8 mouse cellular contexts compared by ENCODE assay signal in genomic region chrX:43429982-43430531, GRCm38 (mm10). TPM values are rescaled to one million over a fixed set of nuclear protein-coding genes. Genes with fewer than 3 reads are reported as not detected.
DNase-seq lines count a peak whose midpoint lies in the region; ATAC-seq and TF ChIP-seq lines count a peak whose summit lies in the region.

No protein-coding gene starts in this region.

- H3K27me3 ChIP-seq in ES-Bruce4 (ENCODE audit: control insufficient read depth, insufficient read depth, low read length, poor library complexity, severe bottlenecking) = no peaks in the 10 kb centered on the region
- peaks cover 2% of the 10 kb centered on the region; the same call in 1 of the 2 replicates for H3K27me3 ChIP-seq in forebrain, embryonic 11.5 days (ENCODE audit: control insufficient read depth, insufficient read depth, low read length)
- no peaks in the 10 kb centered on the region for H3K27me3 ChIP-seq in midbrain, embryonic 16.5 days (ENCODE audit: control insufficient read depth, insufficient read depth, low read depth, low read length)

- no peak for TF ChIP-seq EP300 in ES-Bruce4 (IDR thresholded peaks at IDR 0.05; ENCODE audit: insufficient read depth, low read depth, low read length)

- WGBS in forebrain, embryonic 11.5 days = 15% methylated on average over 25 of the region's 25 CpGs
- 24% methylated on average over 24 of the region's 25 CpGs for WGBS in midbrain, embryonic 16.5 days

- H3K4me2 ChIP-seq in forebrain, embryonic 11.5 days (ENCODE audit: low read depth, low read length, severe bottlenecking) = peak overlapping the region; percentile 61
- H3K4me2 ChIP-seq in midbrain, embryonic 16.5 days (ENCODE audit: low read length) = peak overlapping the region; percentile 64

- no peaks in the 10 kb centered on the region for H3K36me3 ChIP-seq in ES-Bruce4 (ENCODE audit: control insufficient read depth, insufficient read depth, low read length, poor library complexity, severe bottlenecking)
- H3K36me3 ChIP-seq in forebrain, embryonic 11.5 days (ENCODE audit: control insufficient read depth, insufficient read depth, low read length) = no peaks in the 10 kb centered on the region
- no peaks in the 10 kb centered on the region for H3K36me3 ChIP-seq in midbrain, embryonic 16.5 days (ENCODE audit: control insufficient read depth, insufficient read depth, low read length)

- H3K4me1 ChIP-seq in ES-Bruce4 (ENCODE audit: control insufficient read depth, insufficient read depth, low read length) = no peaks in the 10 kb centered on the region
- H3K4me1 ChIP-seq in forebrain, embryonic 11.5 days (replicated peaks; ENCODE audit: control insufficient read depth, insufficient read depth, low read length) = no peaks in the 10 kb centered on the region
- no peaks in the 10 kb centered on the region for H3K4me1 ChIP-seq in midbrain, embryonic 16.5 days (ENCODE audit: control insufficient read depth, insufficient read depth, low read length)

- H3K9ac ChIP-seq in ES-Bruce4 (ENCODE audit: low read depth, poor library complexity, severe bottlenecking) = peak overlapping the region; percentile 25; the same call in 1 of the 2 replicates
- H3K9ac ChIP-seq in forebrain, embryonic 11.5 days (ENCODE audit: low read length) = peak overlapping the region; percentile 12; the same call in 1 of the 2 replicates
- H3K9ac ChIP-seq in midbrain, embryonic 16.5 days (ENCODE audit: low read depth, low read length) = peak overlapping the region; percentile 65

- TF ChIP-seq POLR2A in ES-Bruce4 (IDR thresholded peaks at IDR 0.05; ENCODE audit: insufficient read depth, low read length) = no peak

- H3K27ac ChIP-seq in ES-Bruce4 (ENCODE audit: insufficient read depth, low read length) = no peak overlapping the region
- H3K27ac ChIP-seq in forebrain, embryonic 11.5 days (ENCODE audit: low read depth, low read length) = no peak overlapping the region
- H3K27ac ChIP-seq in midbrain, embryonic 16.5 days (ENCODE audit: low read length) = peak overlapping the region; percentile 83

- H3K4me3 ChIP-seq in ES-Bruce4 (ENCODE audit: low read depth, low read length) = peak overlapping the region; percentile 34; the same call in 1 of the 2 replicates
- H3K4me3 ChIP-seq in forebrain, embryonic 11.5 days (ENCODE audit: low read depth, low read length) = peak overlapping the region; percentile 31
- peak overlapping the region; percentile 52 for H3K4me3 ChIP-seq in midbrain, embryonic 16.5 days (ENCODE audit: low read depth, low read length)

- DNase-seq in brain, adult 2 months (ENCODE audit: low read depth, low spot score) = peak; percentile 86
- DNase-seq in forebrain, embryonic 11.5 days (ENCODE audit: low spot score) = peak; percentile 50
- DNase-seq in layer of hippocampus, adult 8-10 months (ENCODE audit: low spot score in 2 of 2) = peak; percentile 8 to 17
- no peak for DNase-seq in B cell, adult 2 months
- DNase-seq in lung, adult 18-20 months = no peak

- peak; percentile 44 for ATAC-seq in forebrain, embryonic 11.5 days (replicated peaks; ENCODE audit: low FRiP score)
- peak; percentile 69 for ATAC-seq in midbrain, embryonic 16.5 days
- ATAC-seq in CD4-positive, CD25-positive, alpha-beta regulatory T cell, adult 4 months = no peak

- no peak for TF ChIP-seq CTCF in ES-Bruce4 (IDR thresholded peaks at IDR 0.05; ENCODE audit: low read depth, low read length)

- no peaks in the 10 kb centered on the region for H3K9me3 ChIP-seq in ES-Bruce4 (replicated peaks; ENCODE audit: control insufficient read depth, insufficient read depth, low read length, poor library complexity, severe bottlenecking)
- H3K9me3 ChIP-seq in forebrain, embryonic 11.5 days (ENCODE audit: control insufficient read depth, low read length) = no peaks in the 10 kb centered on the region
- no peaks in the 10 kb centered on the region for H3K9me3 ChIP-seq in midbrain, embryonic 16.5 days (replicated peaks; ENCODE audit: control insufficient read depth, low read length, poor library complexity, severe bottlenecking)

RNA-seq across cellular contexts. Expression of gene Tenm1, which starts 1.1 kb away (rescaled TPM):
- 0.41 and 0.57 TPM in 2 replicates for polyA plus RNA-seq in ES-Bruce4 (2011; ENCODE audit: insufficient read depth, insufficient read length, low read depth, missing spikeins)
- polyA plus RNA-seq in forebrain, embryonic 11.5 days (2014; fragmentation: Nextera tagmentation; extraction: Ambion mirVana) = 2.4 and 2.6 TPM in 2 replicates
- 10 to 100 TPM; 31.3 to 35.7 (median 33.9) TPM for total RNA-seq in layer of hippocampus, adult 8-10 months (2022)
- 42.2 and 42.5 TPM in 2 replicates for polyA plus RNA-seq in midbrain, embryonic 16.5 days (2015; fragmentation: Nextera tagmentation; extraction: Ambion mirVana)
- polyA plus RNA-seq in CD4-positive, CD25-positive, alpha-beta regulatory T cell, adult 4 months (2017; shearing (Covaris generic)) = under 1 TPM; 0.04 to 0.19 TPM

Comparison
In these comparisons a context has a peak if more than half of its experiments do, and no peak if none do; other contexts are left out.
1. H3K9ac ChIP-seq: peak in every context shown above with its lines; median percentile 65 in midbrain, embryonic 16.5 days; 25 in ES-Bruce4; 12 in forebrain, embryonic 11.5 days.
2. DNase-seq: peak in brain, adult 2 months (single experiment), forebrain, embryonic 11.5 days (single experiment) and layer of hippocampus, adult 8-10 months (2 of 2); none in B cell, adult 2 months (0 of 2) and lung, adult 18-20 months (0 of 2).
3. RNA of gene Tenm1, which starts 1.1 kb away (polyA plus RNA-seq): 42.2 to 42.5 TPM in midbrain, embryonic 16.5 days; 2.4 to 2.6 TPM in forebrain, embryonic 11.5 days, 0.41 to 0.57 TPM in ES-Bruce4 and 0.04 to 0.19 TPM in CD4-positive, CD25-positive, alpha-beta regulatory T cell, adult 4 months; every median in the first group is over 10 times any median in the second.
4. Peak in every context shown above with its lines, with median percentiles within 50 percentile points of each other: H3K4me3 ChIP-seq.